Mouse (Mus musculus) neural tube, embryonic 12.5 days (tissue): ENCODE data around the gene Syne3. TPM values are rescaled to one million over a fixed set of nuclear protein-coding genes. Genes with fewer than 3 reads are reported as not detected.

Experiments used
- ATAC-seq: fragments of 200-750 bp; cut with Nextera tagmentation; 2 replicates; pipeline ENCODE4 v1.8.0; 2017; ENCODE audit warnings: low read depth, mild to moderate bottlenecking, moderate TSS enrichment, moderate library complexity; ENCODE audit not compliant: low FRiP score
- H3K27ac ChIP-seq: fragments of 300-500 bp; sonication (generic); 2 replicates; pipeline ENCODE4 v1.5.1; 2016
- H3K27me3 ChIP-seq: fragments of 300-500 bp; sonication (generic); replicated peaks from 2 replicates; pipeline ENCODE4 v1.6.1; 2016; ENCODE audit warnings: mild to moderate bottlenecking
- H3K36me3 ChIP-seq: fragments of 300-500 bp; sonication (generic); 2 replicates; pipeline ENCODE4 v1.6.1; 2016; ENCODE audit warnings: mild to moderate bottlenecking
- H3K4me1 ChIP-seq: fragments of 300-500 bp; sonication (generic); 2 replicates; pipeline ENCODE4 v1.6.1; 2016
- H3K4me2 ChIP-seq: fragments of 300-500 bp; sonication (generic); replicated peaks from 2 replicates; pipeline ENCODE4 v1.6.1; 2016; ENCODE audit warnings: mild to moderate bottlenecking
- H3K4me3 ChIP-seq: fragments of 300-500 bp; sonication (generic); 2 replicates; pipeline ENCODE4 v1.5.1; 2016
- H3K9ac ChIP-seq: fragments of 300-500 bp; sonication (generic); 2 replicates; pipeline ENCODE4 v1.6.1; 2016; ENCODE audit warnings: mild to moderate bottlenecking
- H3K9me3 ChIP-seq: fragments of 300-500 bp; sonication (generic); 2 replicates; pipeline ENCODE4 v1.6.1; 2016; ENCODE audit warnings: mild to moderate bottlenecking
- WGBS: fragments of 180-500 bp; shearing (Covaris S2); methylation state at CpG from one replicate; pipeline ENCODE4 v1.1.7; 2016; 5-methylcytosine and 5-hydroxymethylcytosine counted together
- polyA plus RNA-seq: library from polyadenylated mRNA; unstranded; fragments of >200 nt; fragmentation: Nextera tagmentation; extraction: Ambion mirVana; gene quantifications from 2 replicates; pipeline ENCODE4 v1.2.1, GENCODE M21; 2016

The Syne3 gene
- polyA plus RNA-seq, 1 experiment from 2014 or later, result 0.06 TPM

DNA sequence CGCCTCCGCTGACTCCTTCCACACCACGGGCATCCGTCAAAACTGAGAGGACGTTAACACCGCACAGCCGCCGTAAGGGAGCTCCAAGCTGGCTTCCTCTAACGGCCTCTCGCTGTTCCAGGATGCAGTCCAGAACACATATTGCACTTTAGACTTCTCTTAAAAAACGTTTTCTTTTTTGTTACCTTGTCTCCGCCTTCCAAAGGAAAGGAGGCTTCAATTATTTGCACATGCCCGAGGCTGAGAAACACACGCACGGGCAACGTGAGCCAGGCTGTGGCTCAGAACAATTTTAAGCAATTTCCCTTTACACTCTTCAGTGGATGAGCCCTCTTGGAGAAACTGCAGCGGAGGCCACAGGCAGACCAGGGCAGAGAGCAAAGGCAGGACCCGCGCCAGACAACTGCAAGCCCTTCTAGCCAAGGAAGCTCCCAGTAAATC, 85.6 kb downstream of the Syne3 start:
- no peaks in the 10 kb centered on the region for H3K9me3 ChIP-seq
- ATAC-seq, result no peak
- no peak overlapping the region for H3K9ac ChIP-seq
- no peak overlapping the region for H3K27ac ChIP-seq
- H3K36me3 ChIP-seq, result no peaks in the 10 kb centered on the region
- no peak overlapping the region for H3K4me3 ChIP-seq
- H3K4me1 ChIP-seq, result peaks cover 8% of the 10 kb centered on the region; the same call in 1 of the 2 replicates
- no peaks in the 10 kb centered on the region for H3K27me3 ChIP-seq
- WGBS, result 64% methylated on average over 19 of the region's 19 CpGs
- H3K4me2 ChIP-seq, result no peak overlapping the region

DNA sequence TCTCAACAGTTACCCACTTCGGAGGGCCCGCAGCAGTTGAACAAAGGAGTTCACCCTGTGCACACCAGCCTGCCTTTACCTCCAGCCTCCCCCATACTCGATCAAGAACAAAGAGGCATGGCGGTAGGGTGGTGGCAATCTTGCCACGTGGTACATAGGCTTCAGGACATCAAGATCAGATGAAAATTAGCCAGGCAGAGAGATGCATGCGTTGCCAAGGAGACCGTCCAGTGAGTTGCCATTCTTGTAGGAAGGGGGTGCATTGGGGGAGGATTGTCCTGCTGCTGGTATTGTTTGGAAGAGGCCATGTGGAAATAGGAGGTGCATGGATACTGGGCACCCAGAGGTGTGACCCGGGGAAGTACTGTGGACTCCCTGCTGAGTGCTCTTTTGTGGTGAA, 87.0 kb downstream of the Syne3 start:
- no peak overlapping the region for H3K4me3 ChIP-seq
- H3K4me1 ChIP-seq, result peaks cover 8% of the 10 kb centered on the region; the same call in 1 of the 2 replicates
- 51% methylated on average over 8 of the region's 8 CpGs for WGBS
- H3K4me2 ChIP-seq, result no peak overlapping the region
- no peaks in the 10 kb centered on the region for H3K27me3 ChIP-seq
- no peaks in the 10 kb centered on the region for H3K9me3 ChIP-seq
- H3K9ac ChIP-seq, result no peak overlapping the region
- H3K27ac ChIP-seq, result no peak overlapping the region
- ATAC-seq, result 0 out of 2 replicates have a peak, but pooled peaks have one; percentile 39
- H3K36me3 ChIP-seq, result no peaks in the 10 kb centered on the region

DNA sequence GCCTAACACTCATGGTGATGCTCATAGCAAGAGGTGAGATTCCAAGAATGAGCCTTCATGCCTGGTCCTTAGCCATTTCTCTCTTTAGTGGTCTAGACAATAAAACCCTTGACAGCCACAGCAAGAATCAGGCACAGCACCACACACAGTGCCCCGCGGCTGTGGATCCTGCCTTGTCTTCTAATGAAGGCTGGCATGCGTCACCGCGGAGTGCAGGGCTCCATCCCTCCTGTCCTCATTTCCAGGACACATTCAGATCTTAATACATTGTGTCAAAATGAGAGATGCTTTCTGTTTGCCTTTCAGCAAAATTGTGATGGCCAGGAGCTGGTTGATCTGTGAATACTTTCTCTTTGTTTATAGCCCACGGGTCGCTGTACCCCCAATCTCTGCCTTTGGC, 88.5 kb downstream of the Syne3 start:
- H3K4me1 ChIP-seq, result peaks cover 8% of the 10 kb centered on the region; the same call in 1 of the 2 replicates
- 88% methylated on average over 7 of the region's 7 CpGs for WGBS
- H3K4me3 ChIP-seq, result no peak overlapping the region
- no peaks in the 10 kb centered on the region for H3K27me3 ChIP-seq
- H3K36me3 ChIP-seq, result no peaks in the 10 kb centered on the region
- H3K27ac ChIP-seq, result no peak overlapping the region
- no peak overlapping the region for H3K4me2 ChIP-seq
- no peaks in the 10 kb centered on the region for H3K9me3 ChIP-seq
- H3K9ac ChIP-seq, result no peak overlapping the region
- no peak for ATAC-seq

DNA sequence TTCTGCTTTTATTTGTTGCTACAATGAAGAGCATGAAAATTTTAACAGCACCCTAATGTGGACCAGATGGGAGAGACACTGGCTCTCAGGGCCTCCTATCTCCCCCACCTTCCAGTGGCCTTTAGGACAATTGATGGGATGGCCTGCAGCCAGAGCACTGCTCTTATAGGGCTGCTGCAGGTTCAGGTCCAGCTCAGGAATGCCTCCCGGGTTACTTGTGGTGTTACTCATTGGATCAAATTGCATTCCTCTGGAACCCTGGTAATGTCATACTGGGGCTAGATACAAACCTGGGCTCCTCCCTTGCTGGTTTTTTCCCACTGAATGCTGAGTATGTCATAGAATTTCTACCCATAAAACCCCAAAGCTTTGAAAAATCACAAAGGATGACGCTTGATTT, 90.4 kb downstream of the Syne3 start:
- no peaks in the 10 kb centered on the region for H3K27me3 ChIP-seq
- H3K4me1 ChIP-seq, result peaks cover 8% of the 10 kb centered on the region; the same call in 1 of the 2 replicates
- H3K4me3 ChIP-seq, result no peak overlapping the region
- no peak overlapping the region for H3K9ac ChIP-seq
- no peaks in the 10 kb centered on the region for H3K9me3 ChIP-seq
- no peak overlapping the region for H3K4me2 ChIP-seq
- no peaks in the 10 kb centered on the region for H3K36me3 ChIP-seq
- WGBS, result 78% methylated on average over 2 of the region's 2 CpGs
- no peak for ATAC-seq
- no peak overlapping the region for H3K27ac ChIP-seq

DNA sequence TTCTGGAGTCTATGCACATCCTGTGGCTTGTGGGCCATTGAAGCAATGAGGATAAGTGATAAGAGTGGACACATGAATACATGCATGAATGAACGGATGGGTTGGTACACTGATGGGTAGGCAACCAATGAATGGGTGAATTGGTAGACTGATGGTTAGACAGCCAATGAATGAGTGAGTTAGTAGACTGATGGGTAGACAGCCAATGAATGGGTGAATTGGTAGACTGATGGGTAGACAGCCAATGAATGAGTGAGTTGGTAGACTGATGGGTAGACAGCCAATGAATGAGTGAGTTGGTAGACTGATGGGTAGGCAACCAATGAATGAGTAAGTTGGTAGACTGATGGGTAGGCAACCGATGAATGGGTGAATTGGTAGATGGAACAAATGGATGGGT, 91.7 kb downstream of the Syne3 start:
- no peak overlapping the region for H3K4me2 ChIP-seq
- no peak overlapping the region for H3K4me3 ChIP-seq
- no peak for ATAC-seq
- no peaks in the 10 kb centered on the region for H3K27me3 ChIP-seq
- no peak overlapping the region for H3K27ac ChIP-seq
- no peaks in the 10 kb centered on the region for H3K36me3 ChIP-seq
- WGBS, result 94% methylated on average over 2 of the region's 2 CpGs
- H3K9ac ChIP-seq, result no peak overlapping the region
- peaks cover 6% of the 10 kb centered on the region; the same call in 1 of the 2 replicates for H3K4me1 ChIP-seq
- no peaks in the 10 kb centered on the region for H3K9me3 ChIP-seq

DNA sequence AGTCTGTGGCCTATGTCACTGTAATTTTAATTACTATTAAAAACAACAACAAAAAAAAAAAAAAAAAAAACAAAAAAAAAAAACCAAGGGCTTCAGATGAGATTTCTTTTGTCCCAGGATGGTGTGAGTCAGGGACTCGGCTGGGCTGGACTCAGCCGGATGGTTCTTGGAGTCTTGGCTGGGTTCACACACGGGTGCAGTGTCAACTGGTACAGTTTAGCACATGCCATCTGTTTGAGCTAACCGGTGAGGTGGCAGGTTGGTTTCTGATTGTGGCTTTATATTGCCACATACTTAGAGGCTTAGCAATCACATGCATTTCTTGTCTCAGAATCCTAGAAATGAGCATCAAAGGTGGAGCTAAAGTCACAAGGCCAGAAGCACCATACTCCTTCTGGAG, 92.3 kb downstream of the Syne3 start:
- Histone ChIP-seq H3K27me3 (no peaks in the 10 kb centered on the region), H3K4me3 (no peak overlapping the region), H3K9me3 (no peaks in the 10 kb centered on the region), H3K4me1 (peaks cover 6% of the 10 kb centered on the region; the same call in 1 of the 2 replicates), H3K4me2 (no peak overlapping the region), H3K27ac (no peak overlapping the region), H3K9ac (no peak overlapping the region), H3K36me3 (no peaks in the 10 kb centered on the region)
- no peak for ATAC-seq
- WGBS, result 86% methylated on average over 4 of the region's 4 CpGs

DNA sequence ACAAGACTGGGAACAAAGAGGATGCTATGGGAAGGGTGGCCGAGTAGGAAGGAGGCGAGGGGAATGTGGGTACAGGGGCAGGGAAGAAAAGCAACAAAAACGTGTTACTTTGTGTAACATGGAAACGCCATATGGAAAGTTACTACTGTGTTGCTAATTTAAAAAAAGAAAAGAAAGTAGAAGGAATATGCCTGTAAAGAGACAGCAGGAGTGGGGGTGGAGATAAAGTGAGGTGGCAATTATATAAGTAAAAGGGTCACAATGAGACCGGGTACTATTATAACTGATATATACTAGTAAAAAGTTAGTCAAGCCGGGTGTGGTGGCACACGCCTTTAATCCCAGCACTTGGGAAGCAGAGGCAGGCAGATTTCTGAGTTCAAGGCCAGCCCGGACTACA, 92.8 kb downstream of the Syne3 start:
- H3K27ac ChIP-seq, result no peak overlapping the region
- no peak overlapping the region for H3K9ac ChIP-seq
- H3K4me3 ChIP-seq, result no peak overlapping the region
- no peaks in the 10 kb centered on the region for H3K36me3 ChIP-seq
- no peak overlapping the region for H3K4me2 ChIP-seq
- no peaks in the 10 kb centered on the region for H3K9me3 ChIP-seq
- no peaks in the 10 kb centered on the region for H3K27me3 ChIP-seq
- peaks cover 7% of the 10 kb centered on the region; the same call in 1 of the 2 replicates for H3K4me1 ChIP-seq
- no peak for ATAC-seq
- WGBS, result 89% methylated on average over 8 of the region's 8 CpGs

DNA sequence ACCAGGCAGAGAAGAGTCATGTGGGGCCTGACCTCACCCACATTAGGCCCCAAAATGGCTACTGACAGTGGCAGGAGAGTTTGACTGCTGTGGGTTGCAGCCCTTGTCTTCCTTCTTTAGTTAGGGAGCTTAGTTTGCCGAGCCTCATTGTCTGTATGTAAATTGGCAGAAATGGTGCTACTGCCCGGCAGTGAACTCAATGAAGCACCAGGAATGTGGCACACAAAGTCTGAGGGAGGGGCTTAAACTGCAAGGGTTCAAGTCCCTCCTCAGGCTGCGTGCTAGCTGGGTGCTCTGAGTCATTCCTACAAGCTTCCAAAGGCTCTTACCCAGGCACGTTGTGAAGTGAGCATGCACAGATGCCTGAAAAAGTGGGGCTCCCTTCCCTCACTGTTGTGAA, 93.9 kb downstream of the Syne3 start:
- H3K4me2 ChIP-seq, result no peak overlapping the region
- no peak overlapping the region for H3K4me3 ChIP-seq
- no peak overlapping the region for H3K27ac ChIP-seq
- ATAC-seq, result no peak
- no peaks in the 10 kb centered on the region for H3K27me3 ChIP-seq
- H3K36me3 ChIP-seq, result no peaks in the 10 kb centered on the region
- no peak overlapping the region for H3K9ac ChIP-seq
- no peaks in the 10 kb centered on the region for H3K9me3 ChIP-seq
- peaks cover 7% of the 10 kb centered on the region; the same call in 1 of the 2 replicates for H3K4me1 ChIP-seq
- 52% methylated on average over 4 of the region's 4 CpGs for WGBS

DNA sequence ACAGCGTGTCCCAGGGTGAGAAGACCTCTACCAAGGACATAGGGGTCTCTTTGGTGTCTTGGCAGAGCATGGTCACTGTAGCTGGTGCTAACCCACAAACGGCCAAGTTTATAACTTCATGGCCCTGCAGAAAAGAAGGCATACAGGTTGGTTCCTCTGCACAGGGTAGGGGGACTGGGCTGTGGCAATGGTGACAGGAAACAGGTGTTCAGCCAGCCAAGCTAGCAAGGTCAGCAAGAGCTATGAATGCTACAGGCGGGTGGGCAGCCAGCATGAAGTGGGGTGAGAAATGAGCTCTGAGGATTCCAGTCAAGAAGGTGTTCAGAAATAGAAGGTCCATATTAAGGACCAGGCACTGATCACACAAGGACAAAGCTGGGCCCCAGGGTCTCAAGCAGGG, 96.6 kb downstream of the Syne3 start:
- Histone ChIP-seq H3K4me1 (peaks cover 20% of the 10 kb centered on the region), H3K4me3 (no peak overlapping the region), H3K9me3 (no peaks in the 10 kb centered on the region), H3K27me3 (no peaks in the 10 kb centered on the region), H3K9ac (no peak overlapping the region), H3K27ac (no peak overlapping the region), H3K36me3 (no peaks in the 10 kb centered on the region), H3K4me2 (no peak overlapping the region)
- no peak for ATAC-seq
- 63% methylated on average over 3 of the region's 3 CpGs for WGBS

DNA sequence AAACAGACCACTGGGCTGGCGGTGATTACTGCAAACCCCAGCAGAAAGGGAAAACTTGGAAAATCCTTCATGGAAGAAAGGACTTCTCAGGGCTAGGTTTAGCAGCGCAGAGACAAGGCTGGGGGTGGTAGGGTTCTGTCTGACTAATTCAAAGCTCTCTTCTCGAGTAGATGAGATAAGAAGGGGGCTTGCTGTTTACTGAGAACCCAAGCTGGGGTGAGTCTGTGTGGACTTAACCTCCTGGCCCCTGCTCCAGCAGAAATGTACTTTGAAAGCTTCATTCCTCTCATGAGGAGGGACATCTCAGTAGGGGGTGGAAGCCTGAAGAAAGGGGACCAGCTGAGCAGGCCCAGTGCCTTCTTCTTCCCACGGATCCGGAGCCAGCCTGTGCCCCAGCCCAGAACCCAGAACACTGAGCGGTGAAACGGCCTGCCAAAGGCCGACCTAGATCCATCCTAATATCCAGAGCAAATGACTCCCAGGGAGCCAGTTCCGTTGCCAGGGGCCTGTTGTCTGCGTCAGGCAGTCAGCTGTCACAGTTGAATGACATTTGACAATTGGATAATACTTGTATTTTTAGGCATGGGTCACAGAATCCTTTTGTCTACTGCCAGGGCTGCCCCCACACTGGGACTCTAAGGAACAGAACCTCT, 97.2 kb downstream of the Syne3 start:
- WGBS, result 34% methylated on average over 10 of the region's 10 CpGs
- H3K27me3 ChIP-seq, result no peaks in the 10 kb centered on the region
- no peaks in the 10 kb centered on the region for H3K36me3 ChIP-seq
- no peak overlapping the region for H3K27ac ChIP-seq
- no peak overlapping the region for H3K4me2 ChIP-seq
- ATAC-seq, result no peak
- H3K4me3 ChIP-seq, result no peak overlapping the region
- peaks cover 24% of the 10 kb centered on the region for H3K4me1 ChIP-seq
- H3K9me3 ChIP-seq, result no peaks in the 10 kb centered on the region
- H3K9ac ChIP-seq, result no peak overlapping the region

DNA sequence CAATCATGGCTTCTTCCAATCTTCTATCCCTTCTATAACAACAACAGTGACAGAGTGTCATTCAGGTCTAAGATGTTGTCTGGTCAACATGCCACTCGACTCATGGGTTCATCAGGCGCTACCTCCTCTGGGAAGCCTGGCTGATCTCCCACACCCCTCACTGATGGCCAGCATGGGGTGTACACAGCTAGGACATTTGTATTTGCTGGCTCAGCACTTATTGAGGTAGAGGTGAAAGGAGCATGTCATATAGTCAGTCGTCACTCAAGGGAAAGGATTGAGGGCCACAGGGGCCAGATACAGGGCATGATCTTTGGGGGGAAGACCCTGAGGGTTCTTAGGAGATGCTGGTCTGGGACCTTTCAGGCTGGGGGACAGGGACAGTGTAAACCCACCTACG, 99.9 kb downstream of the Syne3 start:
- no peak for ATAC-seq
- 91% methylated on average over 4 of the region's 4 CpGs for WGBS
- H3K4me1 ChIP-seq, result peaks cover 24% of the 10 kb centered on the region

DNA sequence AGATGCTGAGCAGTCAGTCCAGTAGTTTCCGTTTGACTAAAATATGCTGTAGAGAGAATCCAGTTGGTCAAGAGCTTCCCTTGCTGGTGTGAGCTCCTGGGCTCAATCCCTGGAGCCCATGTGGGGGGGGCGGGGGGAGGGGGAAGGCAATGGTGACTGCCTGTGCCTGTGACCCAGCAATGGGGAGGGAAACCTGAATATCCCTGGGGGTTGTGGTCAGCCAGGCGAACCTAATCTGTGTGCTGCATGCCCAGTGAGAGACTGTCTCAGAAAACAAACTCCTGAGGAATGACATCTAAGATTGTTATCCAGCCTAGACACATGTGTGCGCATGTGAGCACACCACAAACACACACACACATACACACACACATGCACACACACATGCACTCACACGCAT, 100.6 kb downstream of the Syne3 start:
- no peak overlapping the region for H3K27ac ChIP-seq
- no peak overlapping the region for H3K4me2 ChIP-seq
- 55% methylated on average over 5 of the region's 5 CpGs for WGBS
- peaks cover 29% of the 10 kb centered on the region for H3K4me1 ChIP-seq
- no peaks in the 10 kb centered on the region for H3K9me3 ChIP-seq
- H3K36me3 ChIP-seq, result no peaks in the 10 kb centered on the region
- no peak overlapping the region for H3K4me3 ChIP-seq
- no peak overlapping the region for H3K9ac ChIP-seq
- no peaks in the 10 kb centered on the region for H3K27me3 ChIP-seq
- ATAC-seq, result 0 out of 2 replicates have a peak, but pooled peaks have one; percentile 9

More for the DNA sequence above, 99.9 kb downstream of the Syne3 start:
- H3K27me3 ChIP-seq, result no peaks in the 10 kb centered on the region
- H3K9ac ChIP-seq, result no peak overlapping the region
- H3K4me3 ChIP-seq, result no peak overlapping the region
- no peak overlapping the region for H3K27ac ChIP-seq
- H3K4me2 ChIP-seq, result no peak overlapping the region
- H3K36me3 ChIP-seq, result no peaks in the 10 kb centered on the region
- H3K9me3 ChIP-seq, result no peaks in the 10 kb centered on the region
